Mouse (Mus musculus): ENCODE data around the gene Zfp503.

DNA sequence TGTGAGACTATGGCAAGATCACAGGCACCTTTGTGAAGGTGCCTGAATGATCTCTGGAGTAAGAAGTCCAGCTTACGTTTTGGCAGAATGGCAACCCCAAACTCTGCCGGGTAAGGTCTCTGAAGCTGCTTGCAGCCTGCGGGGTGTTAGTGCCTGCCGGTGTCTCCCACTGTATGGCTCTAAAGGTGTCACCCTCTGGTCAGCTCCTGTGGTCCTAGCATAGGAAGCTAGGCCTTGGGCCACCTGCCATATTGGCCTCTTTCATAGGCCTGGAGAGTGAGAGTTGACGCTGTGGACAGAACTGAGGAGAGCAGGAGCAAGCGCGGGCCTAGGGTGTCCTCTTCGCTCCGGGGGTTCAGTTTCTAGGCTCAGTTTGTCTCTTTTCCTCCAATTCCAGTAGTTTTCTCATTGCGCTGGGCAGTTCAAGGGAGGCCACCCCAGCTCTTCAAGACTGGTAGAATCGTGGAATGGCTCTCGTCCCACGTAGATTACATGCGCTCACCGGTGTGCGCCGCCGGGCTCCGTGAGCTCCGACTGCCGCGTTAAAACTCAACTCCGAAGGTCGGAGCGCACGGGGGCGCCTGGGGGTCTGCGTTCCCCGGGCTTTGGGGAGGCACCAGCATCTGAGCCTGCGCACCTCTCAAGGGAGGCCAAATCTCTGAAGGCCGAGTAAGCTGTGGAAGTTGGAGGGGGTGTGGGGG lies 1.1 kb upstream of the Zfp503 start:
- no peak for TF ChIP-seq POLR2A (IDR thresholded peaks at IDR 0.05; ENCODE audit: insufficient read length, low read depth)
- no peak for TF ChIP-seq TCF3 (IDR thresholded peaks at IDR 0.05; ENCODE audit: insufficient read length, low read depth)
- TF ChIP-seq MAX (IDR thresholded peaks at IDR 0.05; ENCODE audit: low read depth): no peak
- no peak for TF ChIP-seq SRF (IDR thresholded peaks at IDR 0.05; ENCODE audit: control insufficient read depth, insufficient read length, low read depth)
- no peak for TF ChIP-seq USF1 (IDR thresholded peaks at IDR 0.05; ENCODE audit: low read depth)
